Mouse (Mus musculus) adrenal gland (tissue): ENCODE measurements at regions not wholly inside any gene's neighbourhood (a gene's known extent, or its start where the extent isn't known, plus 50 kb on each side); places are given as distances from the start of the nearest gene placed in this dataset.
"Not testable (repeated sequence)": the region's sequence is repeated elsewhere in the genome, so short reads cannot be mapped to it uniquely, and the experiment has no call there.

Experiments used
- intact Hi-C: fragments of 180-260 bp; cut with DNase I; formaldehyde crosslinking; loops from one replicate; pipeline ENCODE4 v1.15.1; 2025

- intact Hi-C loops = no loop called here
Observed at GRCm38 (mm10) chr5:18502831-18503230, 142.7 kb upstream of the Gnai1 start.

- intact Hi-C loops = no loop called here
Observed at GRCm38 (mm10) chr5:18494305-18494704, 134.2 kb upstream of the Gnai1 start.

- intact Hi-C loops = no loop called here
Observed at GRCm38 (mm10) chr5:18489709-18490108, 129.6 kb upstream of the Gnai1 start.

GRCm38 (mm10) chr5:18487076-18487772 lies 127.1 kb upstream of the Gnai1 start:
- intact Hi-C loops = no loop called here

- intact Hi-C loops = no loop called here
Observed at GRCm38 (mm10) chr5:18484376-18484775, 124.2 kb upstream of the Gnai1 start.

- intact Hi-C loops = no loop called here
Observed at GRCm38 (mm10) chr5:18478420-18478819, 118.3 kb upstream of the Gnai1 start.

- intact Hi-C loops = no loop called here
Observed at GRCm38 (mm10) chr5:18477372-18478017, 117.3 kb upstream of the Gnai1 start.

GRCm38 (mm10) chr5:18472114-18472513 lies 112.0 kb upstream of the Gnai1 start:
- intact Hi-C loops = loop anchor here (5.0 kb wide), 1 partner anchor 930 kb away; no protein-coding TSS in a partner anchor

GRCm38 (mm10) chr5:18457771-18458170 lies 97.6 kb upstream of the Gnai1 start:
- intact Hi-C loops = no loop called here

GRCm38 (mm10) chr5:18456196-18456595 lies 96.0 kb upstream of the Gnai1 start:
- intact Hi-C loops = no loop called here

GRCm38 (mm10) chr5:18452871-18453757 lies 93.0 kb upstream of the Gnai1 start:
- intact Hi-C loops = not testable (repeated sequence)

- intact Hi-C loops = no loop called here
Observed at GRCm38 (mm10) chr5:18449261-18449660, 89.1 kb upstream of the Gnai1 start.

- intact Hi-C loops = no loop called here
Observed at GRCm38 (mm10) chr5:18448330-18448670, 88.1 kb upstream of the Gnai1 start.

GRCm38 (mm10) chr5:18447665-18448329 lies 87.6 kb upstream of the Gnai1 start:
- intact Hi-C loops = loop anchor here (2.0 kb wide), 1 partner anchor 359 kb away; no protein-coding TSS in a partner anchor

GRCm38 (mm10) chr5:18445969-18446368 lies 85.8 kb upstream of the Gnai1 start:
- intact Hi-C loops = loop anchor here (2.0 kb wide), 1 partner anchor 357 kb away; no protein-coding TSS in a partner anchor

GRCm38 (mm10) chr5:18439986-18440385 lies 79.8 kb upstream of the Gnai1 start:
- intact Hi-C loops = no loop called here

- intact Hi-C loops = no loop called here
Observed at GRCm38 (mm10) chr5:18439281-18439680, 79.1 kb upstream of the Gnai1 start.

GRCm38 (mm10) chr5:18436099-18436748 lies 76.1 kb upstream of the Gnai1 start:
- intact Hi-C loops = no loop called here

- intact Hi-C loops = no loop called here
Observed at GRCm38 (mm10) chr5:18434245-18434644, 74.1 kb upstream of the Gnai1 start.

- intact Hi-C loops = no loop called here
Observed at GRCm38 (mm10) chr5:18433287-18433686, 73.1 kb upstream of the Gnai1 start.

- intact Hi-C loops = no loop called here
Observed at GRCm38 (mm10) chr5:18425098-18425497, 64.9 kb upstream of the Gnai1 start.
